Mouse (Mus musculus) hindbrain, embryonic 11.5 days (tissue): ENCODE measurements around the gene Cd2ap. TPM values are rescaled to one million over a fixed set of nuclear protein-coding genes. Genes with fewer than 3 reads are reported as not detected.
"Not testable (repeated sequence)": the region's sequence is repeated elsewhere in the genome, so short reads cannot be mapped to it uniquely, and the experiment has no call there.

Experiments
- ATAC-seq: fragments of 200-750 bp; cut with Nextera tagmentation; 2 replicates; pipeline ENCODE4 v1.8.0; 2017; ENCODE audit warnings: mild to moderate bottlenecking, moderate TSS enrichment, moderate library complexity; ENCODE audit not compliant: low FRiP score
- DNase-seq: peaks from one replicate; pipeline ENCODE4 v3.0.0-alpha.2; 2015; ENCODE audit warnings: low spot score
- H3K27ac ChIP-seq: fragments of 300-500 bp; sonication (generic); 2 replicates; pipeline ENCODE4 v1.5.1; 2014; ENCODE audit warnings: mild to moderate bottlenecking, low read depth, low read length
- H3K27me3 ChIP-seq: fragments of 300-500 bp; sonication (generic); 2 replicates; pipeline ENCODE4 v1.6.1; 2014; ENCODE audit warnings: mild to moderate bottlenecking, low read length, moderate library complexity, mixed read lengths; ENCODE audit not compliant: control insufficient read depth, insufficient read depth
- H3K36me3 ChIP-seq: fragments of 300-500 bp; sonication (generic); 2 replicates; pipeline ENCODE4 v1.6.1; 2014; ENCODE audit warnings: mild to moderate bottlenecking, low read length, moderate library complexity, mixed read lengths; ENCODE audit not compliant: control insufficient read depth, insufficient read depth
- H3K4me1 ChIP-seq: fragments of 300-500 bp; sonication (generic); replicated peaks from 2 replicates; pipeline ENCODE4 v1.6.1; 2014; ENCODE audit warnings: low read length, mixed read lengths; ENCODE audit not compliant: control insufficient read depth, insufficient read depth
- H3K4me2 ChIP-seq: fragments of 300-500 bp; sonication (generic); replicated peaks from 2 replicates; pipeline ENCODE4 v1.6.1; 2014; ENCODE audit warnings: mild to moderate bottlenecking, low read depth, low read length
- H3K4me3 ChIP-seq: fragments of 300-500 bp; sonication (generic); 2 replicates; pipeline ENCODE4 v1.5.1; 2014; ENCODE audit warnings: low read depth, low read length
- H3K9ac ChIP-seq: fragments of 300-500 bp; sonication (generic); 2 replicates; pipeline ENCODE4 v1.6.1; 2014; ENCODE audit warnings: low read depth, low read length
- H3K9me3 ChIP-seq: fragments of 300-500 bp; sonication (generic); 2 replicates; pipeline ENCODE4 v1.6.1; 2016; ENCODE audit warnings: low read length; ENCODE audit not compliant: control insufficient read depth
- WGBS: fragments of 180-500 bp; shearing (Covaris S2); extraction: QIAGEN DNeasy Blood & Tissue Kit; methylation state at CpG from one replicate; pipeline ENCODE4 v1.1.7; 2014; 5-methylcytosine and 5-hydroxymethylcytosine counted together
- polyA plus RNA-seq: library from polyadenylated mRNA; unstranded; fragments of >200 nt; fragmentation: Nextera tagmentation; extraction: Ambion mirVana; gene quantifications from 2 replicates; pipeline ENCODE4 v1.2.1, GENCODE M21; 2014

Cd2ap gene
- polyA plus RNA-seq, 1 experiment from 2014 or later = 16.1 TPM

DNA sequence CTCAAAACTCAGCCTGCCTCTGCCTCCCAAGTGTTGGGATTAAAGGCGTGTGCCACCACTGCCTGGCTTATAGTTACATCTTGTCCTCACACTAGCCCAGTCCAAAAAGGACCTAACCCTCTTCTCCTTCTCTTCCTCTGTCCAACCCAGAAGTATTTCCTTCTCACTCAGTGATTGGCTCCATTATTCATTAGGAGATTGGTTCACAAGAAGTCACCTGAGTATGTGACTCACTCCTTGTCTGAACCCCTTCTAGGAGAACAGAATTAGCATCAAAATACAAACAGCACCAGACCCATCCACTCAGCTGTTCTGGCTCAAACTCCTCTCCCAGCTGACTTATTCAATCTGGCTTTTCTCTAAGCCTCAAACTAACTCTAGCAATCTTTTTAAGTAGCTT, 30.0 kb upstream of the Cd2ap start:
- not testable (repeated sequence) for H3K9ac ChIP-seq, H3K27ac ChIP-seq, H3K9me3 ChIP-seq, DNase-seq, H3K4me2 ChIP-seq, H3K27me3 ChIP-seq, H3K4me1 ChIP-seq, ATAC-seq, H3K36me3 ChIP-seq, H3K4me3 ChIP-seq
- WGBS = 77% methylated on average over 1 of the region's 1 CpGs

DNA sequence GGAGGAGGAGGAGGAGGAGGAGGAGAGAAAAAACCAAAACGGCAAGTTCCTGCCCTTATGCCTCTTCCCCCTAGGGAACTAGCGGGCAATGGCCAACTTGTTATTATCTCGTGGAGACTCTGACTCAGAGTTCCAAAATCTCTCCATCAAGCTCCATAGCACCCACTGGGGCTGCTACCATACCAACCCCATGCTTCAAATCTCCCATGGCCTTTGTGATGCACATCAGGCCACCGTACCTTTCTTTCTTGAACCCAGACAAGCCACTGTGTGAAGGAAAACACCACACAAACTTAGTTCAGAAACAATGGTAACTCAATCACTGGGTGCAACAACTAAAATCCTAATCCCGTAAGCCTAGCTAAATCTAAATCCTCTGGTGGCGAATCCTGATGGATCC, 29.5 kb upstream of the Cd2ap start:
- 82% methylated on average over 6 of the region's 6 CpGs for WGBS
- no peaks in the 10 kb centered on the region for H3K27me3 ChIP-seq
- no peaks in the 10 kb centered on the region for H3K36me3 ChIP-seq
- ATAC-seq = no peak
- no peak overlapping the region for H3K27ac ChIP-seq
- H3K4me2 ChIP-seq = no peak overlapping the region
- H3K9me3 ChIP-seq = no peaks in the 10 kb centered on the region
- DNase-seq = no peak
- no peaks in the 10 kb centered on the region for H3K4me1 ChIP-seq
- no peak overlapping the region for H3K9ac ChIP-seq
- no peak overlapping the region for H3K4me3 ChIP-seq

DNA sequence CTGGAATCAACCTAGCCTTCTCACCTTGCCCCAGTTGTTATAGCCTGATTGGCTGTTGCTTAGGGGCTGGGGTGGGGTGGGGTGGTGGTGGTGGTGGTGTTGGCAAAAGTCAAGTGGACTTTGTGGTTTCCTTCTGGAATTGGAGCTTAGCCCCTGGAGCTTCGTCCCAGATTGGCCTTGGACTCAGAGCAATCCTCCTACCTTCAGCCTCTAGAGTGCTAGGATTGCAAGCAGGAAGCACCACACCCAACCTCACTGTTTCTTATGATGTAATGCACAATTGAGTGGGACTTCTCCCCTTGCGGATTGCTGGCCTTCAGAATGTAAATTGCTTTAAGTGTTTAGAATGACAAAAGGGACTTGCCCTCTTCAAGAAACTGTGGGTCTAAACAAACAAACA, 24.3 kb upstream of the Cd2ap start:
- no peak overlapping the region for H3K27ac ChIP-seq
- H3K4me3 ChIP-seq = no peak overlapping the region
- DNase-seq = no peak
- H3K36me3 ChIP-seq = no peaks in the 10 kb centered on the region
- H3K9ac ChIP-seq = no peak overlapping the region
- H3K4me2 ChIP-seq = no peak overlapping the region
- no peaks in the 10 kb centered on the region for H3K27me3 ChIP-seq
- WGBS = 70% methylated on average over 2 of the region's 2 CpGs
- no peaks in the 10 kb centered on the region for H3K4me1 ChIP-seq
- 0 out of 2 replicates have a peak, but pooled peaks cover 3% of the 10 kb centered on the region for H3K9me3 ChIP-seq
- no peak for ATAC-seq

DNA sequence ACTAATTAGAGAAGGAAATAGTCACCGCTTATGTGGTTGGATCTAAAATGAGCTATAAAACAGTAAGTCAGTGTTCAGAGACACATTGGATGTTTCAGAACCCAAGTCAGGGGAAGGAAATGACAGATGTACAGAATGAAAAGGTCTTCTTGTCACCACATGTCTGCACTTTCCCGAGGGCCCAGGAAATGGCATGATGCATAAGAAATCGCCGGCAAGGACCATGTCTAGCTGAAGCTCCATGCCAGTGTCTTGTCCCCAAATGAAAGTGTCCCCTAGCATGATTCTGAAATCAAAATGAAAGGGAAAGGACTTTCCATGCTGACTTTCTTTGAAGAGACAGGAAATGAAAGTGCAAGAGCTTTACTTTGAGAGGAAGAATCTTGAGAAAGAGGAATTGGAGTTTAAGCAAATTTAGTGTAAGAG, 10.8 kb upstream of the Cd2ap start:
- Histone ChIP-seq H3K9ac (no peak overlapping the region), H3K27me3 (no peaks in the 10 kb centered on the region), H3K9me3 (no peaks in the 10 kb centered on the region), H3K36me3 (no peaks in the 10 kb centered on the region), H3K27ac (no peak overlapping the region), H3K4me1 (no peaks in the 10 kb centered on the region), H3K4me2 (no peak overlapping the region), H3K4me3 (no peak overlapping the region)
- DNase-seq (no peak), ATAC-seq (no peak)
- WGBS = 88% methylated on average over 4 of the region's 4 CpGs

DNA sequence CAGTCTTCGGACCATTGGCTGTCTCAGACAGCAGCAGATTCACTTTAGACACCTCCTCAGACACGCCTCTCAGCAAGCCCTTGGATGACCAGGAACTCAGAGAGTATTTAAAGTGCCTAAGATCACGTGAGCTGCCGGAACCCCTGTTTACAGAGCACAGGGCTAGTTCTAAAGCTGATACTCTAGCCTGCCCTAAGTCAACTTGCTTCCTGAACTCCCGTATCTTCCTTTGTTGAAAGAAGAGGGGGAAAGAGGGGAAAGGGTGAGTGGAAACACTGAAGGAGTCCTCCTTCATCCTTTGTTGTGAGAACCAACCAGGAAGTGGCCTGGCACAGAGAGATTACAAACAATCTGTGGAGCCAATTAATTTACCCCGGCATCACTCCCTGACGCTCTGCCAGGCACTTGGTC, 8.6 kb upstream of the Cd2ap start:
- Histone ChIP-seq H3K9ac (no peak overlapping the region), H3K4me1 (no peaks in the 10 kb centered on the region)
- WGBS = 76% methylated on average over 7 of the region's 7 CpGs

DNA sequence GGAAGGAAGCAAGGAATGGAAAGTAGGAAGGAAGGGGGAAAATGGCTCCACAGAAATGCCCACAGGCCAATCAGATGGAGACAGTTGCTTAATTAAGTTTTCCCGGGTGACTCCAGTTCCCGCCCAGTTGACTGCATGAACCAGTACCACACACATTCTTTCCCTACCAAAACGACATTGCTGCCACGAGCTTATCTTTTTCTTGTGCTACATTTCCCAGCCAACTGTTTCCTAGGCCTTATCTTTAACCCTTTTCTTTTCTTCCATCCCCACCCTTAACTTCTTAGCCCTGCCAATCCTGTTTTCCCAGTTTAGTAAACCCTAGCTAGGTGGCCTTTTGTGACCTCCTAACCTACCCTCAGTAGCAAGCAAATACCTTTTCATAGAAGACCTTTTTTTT, 7.9 kb upstream of the Cd2ap start:
- no peaks in the 10 kb centered on the region for H3K27me3 ChIP-seq
- H3K4me1 ChIP-seq = no peaks in the 10 kb centered on the region
- no peak overlapping the region for H3K9ac ChIP-seq
- no peak overlapping the region for H3K4me2 ChIP-seq
- 79% methylated on average over 4 of the region's 4 CpGs for WGBS
- DNase-seq = no peak
- no peak for ATAC-seq
- H3K9me3 ChIP-seq = no peaks in the 10 kb centered on the region
- no peak overlapping the region for H3K4me3 ChIP-seq
- H3K36me3 ChIP-seq = no peaks in the 10 kb centered on the region
- no peak overlapping the region for H3K27ac ChIP-seq

More for the DNA sequence above, 8.6 kb upstream of the Cd2ap start:
- no peak overlapping the region for H3K27ac ChIP-seq
- H3K4me2 ChIP-seq = no peak overlapping the region
- no peak overlapping the region for H3K4me3 ChIP-seq
- ATAC-seq = no peak
- H3K36me3 ChIP-seq = no peaks in the 10 kb centered on the region
- no peaks in the 10 kb centered on the region for H3K9me3 ChIP-seq
- DNase-seq = no peak
- no peaks in the 10 kb centered on the region for H3K27me3 ChIP-seq

DNA sequence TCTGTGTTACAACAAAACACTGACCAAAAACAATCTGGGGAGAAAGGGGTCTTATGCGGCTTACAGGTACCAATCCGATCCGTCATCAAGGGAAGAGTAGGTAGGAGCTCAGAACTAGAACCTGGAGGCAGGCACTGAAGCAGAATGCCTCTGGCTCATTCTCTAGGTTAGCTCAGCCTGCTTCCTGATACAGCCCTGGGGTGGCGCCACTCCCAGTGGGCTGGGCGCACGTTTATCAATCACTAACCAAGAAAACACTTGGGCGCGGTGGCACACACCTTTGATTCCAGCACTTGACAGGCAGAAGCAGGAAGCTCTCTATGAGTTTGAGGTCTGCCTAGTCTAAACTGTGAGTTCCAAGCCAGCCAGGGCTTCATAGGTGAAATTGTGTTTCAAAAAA, 7.3 kb upstream of the Cd2ap start:
- H3K9ac ChIP-seq = no peak overlapping the region
- DNase-seq (no peak), ATAC-seq (no peak)
- H3K9me3 ChIP-seq = no peaks in the 10 kb centered on the region
- no peak overlapping the region for H3K4me3 ChIP-seq
- no peak overlapping the region for H3K4me2 ChIP-seq
- H3K27me3 ChIP-seq = no peaks in the 10 kb centered on the region
- no peak overlapping the region for H3K27ac ChIP-seq
- 78% methylated on average over 8 of the region's 8 CpGs for WGBS
- no peaks in the 10 kb centered on the region for H3K4me1 ChIP-seq
- no peaks in the 10 kb centered on the region for H3K36me3 ChIP-seq

DNA sequence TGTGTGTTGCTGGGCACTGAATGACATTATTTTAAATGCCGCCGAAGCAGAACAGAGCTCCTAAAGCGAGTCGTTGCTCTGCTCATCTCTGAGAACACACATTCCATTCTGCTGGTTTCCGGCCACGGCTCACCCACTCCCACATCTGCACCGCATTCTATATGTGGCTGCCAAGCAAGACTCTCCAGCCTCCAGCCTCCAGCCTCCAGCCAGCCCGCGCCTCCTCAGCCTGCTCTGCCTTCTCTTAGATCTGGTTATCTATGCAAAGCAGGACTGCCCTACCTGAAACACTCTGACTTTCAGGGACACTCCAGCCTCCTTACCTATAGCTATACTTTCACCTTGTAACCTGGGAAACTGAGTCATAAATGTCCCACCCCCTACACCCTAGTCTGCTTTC, 6.8 kb upstream of the Cd2ap start:
- Histone ChIP-seq H3K9me3 (no peaks in the 10 kb centered on the region), H3K4me1 (no peaks in the 10 kb centered on the region), H3K4me2 (no peak overlapping the region), H3K27ac (no peak overlapping the region), H3K9ac (no peak overlapping the region), H3K4me3 (no peak overlapping the region), H3K36me3 (no peaks in the 10 kb centered on the region), H3K27me3 (no peaks in the 10 kb centered on the region)
- ATAC-seq (no peak), DNase-seq (no peak)
- 68% methylated on average over 9 of the region's 9 CpGs for WGBS

DNA sequence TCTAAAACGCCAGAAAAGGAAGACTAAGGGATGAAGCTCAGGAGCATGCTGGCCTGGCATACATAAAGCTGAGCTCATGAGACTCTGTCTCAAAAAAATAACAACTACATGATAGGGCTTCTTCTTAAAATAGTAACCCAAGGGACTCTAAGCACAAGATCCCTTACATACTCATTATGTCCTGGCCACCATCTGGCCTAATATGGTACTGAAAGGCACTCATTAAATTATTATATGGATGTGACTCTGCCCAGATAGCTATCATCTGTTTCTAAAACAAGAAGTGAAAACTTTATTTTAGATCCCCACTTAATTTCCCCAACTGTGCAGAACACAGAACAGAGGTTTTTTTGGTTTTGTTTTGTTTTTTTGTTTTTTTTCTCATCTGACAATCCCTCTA, 6.4 kb upstream of the Cd2ap start:
- no peak for ATAC-seq
- Histone ChIP-seq H3K36me3 (no peaks in the 10 kb centered on the region), H3K4me3 (no peak overlapping the region), H3K27ac (no peak overlapping the region), H3K27me3 (no peaks in the 10 kb centered on the region), H3K4me1 (no peaks in the 10 kb centered on the region), H3K4me2 (no peak overlapping the region), H3K9ac (no peak overlapping the region), H3K9me3 (no peaks in the 10 kb centered on the region)
- WGBS = 86% methylated on average over 1 of the region's 1 CpGs
- no peak for DNase-seq
